Mouse (Mus musculus) T-cell, adult 66 days (primary cell): Measurements from ENCODE around the gene Pdik1l. TPM values are rescaled to one million over a fixed set of nuclear protein-coding genes. Genes with fewer than 3 reads are reported as not detected.

Source experiments
- total RNA-seq, 2 experiments: library from RNA; stranded (reverse); gene quantifications; 3 replicates in 1 of 2; 4 replicates in 1 of 2; pipeline ENCODE4 v1.2.4; 2023

Pdik1l gene
- 10 to 100 TPM; 13.4 to 15.6 TPM for total RNA-seq

DNA sequence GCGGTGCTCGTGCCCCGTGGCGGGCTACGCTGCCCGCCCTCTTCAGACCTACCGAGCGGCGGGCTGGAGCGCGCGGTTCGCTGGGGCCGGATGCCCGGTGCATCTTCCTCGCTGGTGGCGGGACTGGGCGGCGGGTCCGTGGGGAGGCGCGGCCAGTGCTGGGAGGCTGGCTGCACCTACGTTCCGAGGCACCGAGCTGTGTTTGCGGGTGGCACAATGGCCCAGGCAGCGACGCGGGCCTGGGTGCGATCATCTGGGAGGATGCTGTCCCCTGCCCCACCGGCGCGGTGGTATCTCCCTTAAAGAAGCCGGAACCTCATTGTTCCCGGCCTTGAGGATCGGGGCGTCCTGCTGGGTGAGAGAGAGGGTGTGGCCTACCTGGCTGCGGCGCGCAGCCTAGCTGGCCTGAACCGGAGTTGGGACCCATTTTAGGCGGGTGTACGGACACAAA, at the start of gene Pdik1l:
TSS of gene Pdik1l (minus strand) at position 321 of the 451 bp plus-strand sequence.

DNA sequence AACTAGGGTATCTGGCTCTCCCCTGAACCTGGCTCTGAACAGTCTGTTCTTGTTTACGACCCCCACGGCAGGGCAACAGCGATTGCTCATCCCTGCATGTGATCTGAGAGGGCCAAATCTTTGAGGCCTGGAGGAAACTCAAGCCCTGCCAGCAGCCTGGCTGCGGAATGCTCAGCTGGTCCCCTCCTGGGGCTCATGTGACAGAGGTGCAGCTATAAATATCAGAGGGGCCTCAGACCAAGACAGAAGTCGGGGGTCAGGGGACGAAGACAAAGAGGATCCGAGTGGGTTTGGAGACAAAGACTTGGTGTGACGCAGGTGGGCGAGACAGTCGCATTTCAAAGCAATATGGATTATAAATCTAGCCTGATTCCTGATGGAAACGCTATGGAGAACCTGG, 27.2 kb upstream of the Pdik1l start, which contains the start of gene Trim63:
TSS of gene Trim63 (plus strand) at position 245 of the 400 bp plus-strand sequence.

GRCm38 (mm10) chr4:134253722-134254324, 33.9 kb downstream of the Pdik1l start, which contains the start of gene Grrp1:
Gene Grrp1 (minus strand): TSS chr4:134254106.

GRCm38 (mm10) chr4:134246719-134247258, 40.9 kb downstream of the Pdik1l start, which contains the start of gene Gm30191:
Gene Gm30191 (plus strand): TSS chr4:134246935.

DNA sequence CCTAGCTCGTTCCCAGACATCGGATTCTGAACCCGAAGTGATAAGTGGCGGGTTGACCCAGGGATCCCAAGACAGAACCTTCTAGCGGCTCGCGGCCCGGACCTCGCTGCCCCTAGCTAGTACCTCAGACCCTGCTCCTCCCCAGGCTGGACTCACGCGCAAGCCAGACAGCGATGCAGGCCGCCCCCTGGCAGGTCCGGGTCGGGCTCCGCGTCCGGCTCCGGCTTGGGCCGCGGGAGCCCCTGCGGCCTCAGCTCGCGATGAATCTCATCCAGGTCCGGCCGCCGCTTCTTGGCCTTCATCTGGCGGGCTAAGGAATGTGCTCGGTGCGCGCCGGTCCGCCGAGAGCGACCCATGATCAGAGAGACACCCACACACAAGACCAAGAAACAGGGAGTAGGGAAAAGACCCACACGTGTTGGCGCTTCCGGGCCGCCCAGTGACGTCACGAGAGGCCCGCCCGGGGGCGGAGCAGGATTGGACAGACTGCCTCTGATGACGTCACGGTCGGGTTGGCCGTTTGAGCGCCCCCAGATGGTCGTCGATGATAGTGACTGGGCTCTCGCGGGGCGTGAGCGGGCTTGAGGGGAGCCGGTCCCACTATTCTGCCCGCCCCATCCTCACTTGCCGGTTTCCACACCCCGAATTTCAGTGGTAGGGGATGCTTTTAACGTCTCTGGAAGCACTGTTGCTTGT, 42.4 kb downstream of the Pdik1l start, which contains the start of gene Zfp593:
TSS of gene Zfp593 (minus strand) at position 445 of the 696 bp plus-strand sequence.

GRCm38 (mm10) chr4:134243516-134244250, 44.0 kb downstream of the Pdik1l start, which contains the start of gene E130218I03Rik:
Gene E130218I03Rik (plus strand): TSS chr4:134243662.

DNA sequence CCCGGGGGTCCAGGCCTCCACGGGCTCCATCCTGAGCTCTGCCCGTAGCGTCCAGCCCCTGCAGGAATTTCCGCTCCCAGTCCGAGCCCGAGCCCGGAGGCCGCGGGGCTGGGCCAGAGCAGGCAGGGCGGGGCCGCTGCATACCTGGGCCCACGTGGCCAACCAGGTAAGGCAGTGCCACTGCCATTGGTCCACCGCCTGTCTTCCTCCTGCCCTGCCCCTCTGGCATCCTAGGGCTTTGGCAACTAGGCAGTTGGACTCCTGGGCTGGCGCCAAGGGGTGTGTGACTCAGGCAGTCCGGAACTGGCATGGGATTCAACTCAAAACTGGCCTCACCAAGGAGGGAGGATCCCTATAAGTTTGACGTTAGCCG, 49.4 kb downstream of the Pdik1l start, which contains the start of gene Cnksr1:
TSS of gene Cnksr1 (minus strand) at position 121 of the 373 bp plus-strand sequence.

DNA sequence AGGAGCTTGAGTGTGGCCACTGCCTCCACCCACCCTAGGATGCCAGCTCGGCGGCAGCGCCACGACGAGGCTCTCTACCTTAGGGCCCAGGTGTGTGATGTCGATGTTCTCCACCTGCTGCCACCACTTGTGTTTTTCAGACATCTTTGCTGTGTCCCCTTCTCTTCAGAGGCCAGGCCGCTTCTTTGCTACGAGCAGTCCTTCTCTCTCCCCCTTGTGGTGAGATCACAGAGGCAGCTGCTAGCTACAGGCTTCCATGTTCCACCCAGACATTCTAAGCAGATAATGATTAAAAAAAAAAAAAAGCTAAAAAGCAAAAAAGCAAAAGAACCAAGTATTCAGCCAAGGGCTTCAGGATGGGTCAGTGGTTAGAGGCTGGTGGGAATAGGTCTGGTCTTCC, 60.5 kb downstream of the Pdik1l start, which contains the start of gene Catsper4:
TSS of gene Catsper4 (minus strand) at position 190 of the 400 bp plus-strand sequence.

Other genes with a start within 250 kb of the Pdik1l start
- 10 to 100 TPM in 1 of 2 experiments, 1 to 10 TPM in 1; 8.6 to 12.7 TPM for gene Zfp683, start 234.1 kb downstream of the Pdik1l start, total RNA-seq
- 10 to 100 TPM; 13.0 to 13.2 TPM for gene Crybg2, start 227.1 kb downstream of the Pdik1l start, total RNA-seq
- 1,000 to 10,000 TPM; 1,087 to 1,227 TPM for gene Cd52, start 192.8 kb downstream of the Pdik1l start, total RNA-seq
- gene Ubxn11, start 185.3 kb downstream of the Pdik1l start, total RNA-seq: 100 to 1,000 TPM; 137 TPM
- 100 to 1,000 TPM; 465 to 526 TPM for gene Sh3bgrl3, start 159.1 kb downstream of the Pdik1l start, total RNA-seq
- 10 to 100 TPM; 30.8 to 34.0 TPM for gene Cep85, start 100.8 kb downstream of the Pdik1l start, total RNA-seq
- gene Gm7534, start 84.9 kb downstream of the Pdik1l start, total RNA-seq: not detected
- gene Catsper4, start 60.5 kb downstream of the Pdik1l start, total RNA-seq: not detected
- 1 to 10 TPM in 1 of 2 experiments, under 1 TPM in 1; 0.24 to 1.1 TPM for gene Cnksr1, start 49.5 kb downstream of the Pdik1l start, total RNA-seq
- gene E130218I03Rik, start 44.2 kb downstream of the Pdik1l start, total RNA-seq: not detected
- gene Zfp593, start 42.3 kb downstream of the Pdik1l start, total RNA-seq: 10 to 100 TPM; 23.5 to 25.1 TPM
- not detected for gene Gm30191, start 41.0 kb downstream of the Pdik1l start, total RNA-seq
- gene Grrp1, start 33.8 kb downstream of the Pdik1l start, total RNA-seq: not detected
- gene Trim63, start 27.2 kb upstream of the Pdik1l start, total RNA-seq: not detected
- gene Slc30a2, start 55.3 kb upstream of the Pdik1l start, total RNA-seq: not detected
- gene Extl1, start 96.0 kb upstream of the Pdik1l start, total RNA-seq: not detected
- gene Pafah2, start 108.4 kb upstream of the Pdik1l start, total RNA-seq: 1 to 10 TPM; 2.6 to 3.2 TPM
- 10 to 100 TPM; 32.6 to 50.9 TPM for gene Stmn1, start 180.4 kb upstream of the Pdik1l start, total RNA-seq
- 10 to 100 TPM; 28.8 to 29.8 TPM for gene Paqr7, start 208.8 kb upstream of the Pdik1l start, total RNA-seq
- gene Aunip, start 223.1 kb upstream of the Pdik1l start, total RNA-seq: under 1 TPM in 1 of 2 experiments, not detected in 1; 0.87 TPM
- 10 to 100 TPM; 49.0 to 50.6 TPM for gene Mtfr1l, start 247.5 kb upstream of the Pdik1l start, total RNA-seq